Mouse (Mus musculus): ENCODE results near the gene Hdgfl3. TPM values are rescaled to one million over a fixed set of nuclear protein-coding genes. Genes with fewer than 3 reads are reported as not detected.

Gene Hdgfl3
- 12.0 and 12.4 TPM in 2 replicates for polyA plus RNA-seq (2015; fragmentation: Nextera tagmentation; extraction: Ambion mirVana)

DNA sequence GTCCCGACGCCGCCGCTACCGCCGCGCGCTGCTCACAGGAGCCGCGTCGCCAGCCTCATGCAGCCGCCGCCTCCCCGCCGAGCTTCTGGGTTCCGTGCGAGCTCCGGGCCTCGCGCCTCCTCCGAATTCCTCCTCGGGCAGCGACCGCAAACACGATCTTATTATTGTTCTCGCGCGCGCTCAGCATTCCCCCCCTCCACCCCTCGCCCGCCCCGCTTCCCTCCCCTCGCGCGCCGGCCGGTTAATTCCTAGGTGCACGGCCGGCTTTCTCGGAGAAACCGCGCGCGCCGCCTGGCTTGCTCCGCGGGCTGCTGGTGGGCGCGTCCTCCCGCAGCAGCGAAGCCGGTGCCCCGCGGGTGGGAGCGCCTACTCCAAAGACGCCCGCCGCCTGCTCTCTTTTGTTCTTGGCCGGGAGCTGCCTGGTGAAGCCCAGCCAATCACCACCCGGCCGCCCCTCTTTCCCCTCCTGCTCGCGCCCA is at the start of gene Hdgfl3:
Hdgfl3 (minus strand) TSS at position 207 of the 479 bp plus-strand sequence.
- H3K27ac ChIP-seq = peak within 1 kb of the TSS; percentile 86
- no peaks in the 10 kb centered on the region for H3K27me3 ChIP-seq (replicated peaks)
- peak within 1 kb of the TSS; percentile 75 for H3K9ac ChIP-seq
- WGBS = under 1% methylated on average over 49 of the region's 63 CpGs
- H3K9me3 ChIP-seq = no peaks in the 10 kb centered on the region
- no peaks in the 10 kb centered on the region for H3K4me1 ChIP-seq
- H3K36me3 ChIP-seq = no peaks in the 10 kb centered on the region
- ATAC-seq (ENCODE audit: insufficient read depth, low FRiP score, low read depth) = peak; percentile 85
- peak within 1 kb of the TSS; percentile 89 for H3K4me2 ChIP-seq
- H3K4me3 ChIP-seq (replicated peaks) = peak within 1 kb of the TSS; percentile 73

DNA sequence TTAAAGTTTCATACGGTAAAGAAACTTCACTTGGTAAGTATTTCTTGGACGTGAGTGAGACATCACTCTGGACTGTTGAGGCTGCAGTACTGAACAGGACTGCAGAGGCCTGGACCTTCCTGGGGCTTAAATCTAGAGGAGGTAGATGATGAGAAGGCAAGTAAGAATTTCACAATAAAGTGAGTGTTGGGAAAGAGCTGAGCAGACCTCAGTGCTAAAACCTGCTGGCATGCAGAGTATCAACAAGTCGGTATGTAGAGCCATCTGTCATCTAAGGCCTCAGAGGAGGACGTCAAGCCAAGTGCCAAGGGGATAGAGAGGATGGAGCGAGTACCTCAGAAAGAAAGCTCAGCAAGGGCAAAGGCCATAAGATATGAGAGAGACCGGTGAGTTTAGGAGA is 49.4 kb upstream of the Hdgfl3 start:
- no peak for ATAC-seq (ENCODE audit: insufficient read depth, low FRiP score, low read depth)
- no peaks in the 10 kb centered on the region for H3K9me3 ChIP-seq
- H3K9ac ChIP-seq = no peak overlapping the region
- H3K4me2 ChIP-seq = no peak overlapping the region
- H3K27ac ChIP-seq = no peak overlapping the region
- 58% methylated on average over 6 of the region's 6 CpGs for WGBS
- no peaks in the 10 kb centered on the region for H3K36me3 ChIP-seq
- no peaks in the 10 kb centered on the region for H3K4me1 ChIP-seq
- H3K27me3 ChIP-seq (replicated peaks) = peaks cover under 1% of the 10 kb centered on the region; the same call in 1 of the 2 replicates
- no peak overlapping the region for H3K4me3 ChIP-seq (replicated peaks)

DNA sequence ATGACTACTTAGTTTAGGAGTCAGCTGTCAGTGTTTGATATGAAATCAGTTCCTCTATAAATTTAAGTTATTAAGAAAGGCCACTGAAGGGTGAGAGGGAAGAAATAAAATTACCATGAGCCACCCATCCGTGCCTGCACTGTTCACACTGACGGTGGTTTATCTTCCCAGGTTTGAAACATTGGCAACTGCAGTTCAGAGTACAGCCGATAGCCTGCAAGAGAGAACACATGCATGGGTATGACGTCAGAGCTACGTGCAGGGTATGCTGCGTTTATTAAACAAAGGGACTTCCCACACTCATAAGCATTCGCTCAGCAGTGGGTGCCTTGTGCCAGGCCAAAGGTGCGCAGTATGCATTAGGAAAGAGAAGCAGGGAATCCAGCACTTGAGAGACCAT is 44.0 kb upstream of the Hdgfl3 start:
- ATAC-seq (ENCODE audit: insufficient read depth, low FRiP score, low read depth) = no peak
- 59% methylated on average over 8 of the region's 8 CpGs for WGBS
- Histone ChIP-seq H3K27me3 (replicated peaks) (no peaks in the 10 kb centered on the region), H3K4me1 (no peaks in the 10 kb centered on the region), H3K27ac (no peak overlapping the region), H3K36me3 (no peaks in the 10 kb centered on the region), H3K4me3 (replicated peaks) (no peak overlapping the region), H3K9me3 (no peaks in the 10 kb centered on the region), H3K4me2 (no peak overlapping the region), H3K9ac (no peak overlapping the region)

DNA sequence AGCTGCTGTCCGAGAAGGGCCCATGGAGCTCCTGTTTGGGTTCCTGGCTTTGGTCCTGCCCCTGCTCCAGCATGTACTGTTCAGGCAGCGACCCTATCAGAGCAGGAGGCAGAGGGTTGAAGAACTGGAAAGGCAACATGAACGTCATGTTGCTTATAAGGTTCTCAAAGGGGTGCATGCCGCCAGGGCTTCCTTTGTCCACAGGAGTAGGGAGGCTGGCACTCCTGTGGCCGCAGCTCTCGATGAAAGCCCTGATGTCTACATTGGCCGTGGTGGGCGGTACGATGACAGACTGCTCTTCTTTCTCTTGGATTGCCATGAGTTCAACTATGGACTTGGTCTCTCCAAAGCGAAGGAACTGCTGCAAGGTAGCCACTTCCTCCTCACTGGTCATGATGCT is 40.3 kb upstream of the Hdgfl3 start:
- 87% methylated on average over 10 of the region's 10 CpGs for WGBS
- H3K36me3 ChIP-seq = no peaks in the 10 kb centered on the region
- H3K27me3 ChIP-seq (replicated peaks) = no peaks in the 10 kb centered on the region
- no peak overlapping the region for H3K4me2 ChIP-seq
- ATAC-seq (ENCODE audit: insufficient read depth, low FRiP score, low read depth) = no peak
- no peak overlapping the region for H3K4me3 ChIP-seq (replicated peaks)
- no peak overlapping the region for H3K27ac ChIP-seq
- no peak overlapping the region for H3K9ac ChIP-seq
- no peaks in the 10 kb centered on the region for H3K4me1 ChIP-seq
- no peaks in the 10 kb centered on the region for H3K9me3 ChIP-seq

DNA sequence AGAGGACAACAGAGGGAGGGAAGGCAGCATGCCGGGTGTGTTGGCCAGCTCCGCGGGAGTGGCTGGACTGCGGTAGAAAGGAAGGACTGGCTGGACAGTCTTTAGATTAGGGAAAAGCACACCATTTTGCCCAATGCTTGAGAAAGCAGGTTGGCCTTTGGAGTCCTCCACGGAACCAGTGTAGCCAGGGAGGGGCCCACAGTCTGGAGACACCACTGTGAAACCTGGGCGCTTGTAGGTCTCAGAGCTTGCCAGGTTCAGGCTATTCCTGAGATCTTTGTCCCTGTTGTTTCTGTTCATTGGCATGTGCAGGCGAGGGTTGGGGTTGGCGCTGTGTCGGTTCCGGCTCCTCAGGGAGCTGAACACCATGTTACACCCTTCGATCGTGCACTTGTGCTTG is 39.7 kb upstream of the Hdgfl3 start:
- Histone ChIP-seq H3K27me3 (replicated peaks) (no peaks in the 10 kb centered on the region), H3K9ac (no peak overlapping the region), H3K4me3 (replicated peaks) (no peak overlapping the region), H3K4me2 (no peak overlapping the region), H3K36me3 (no peaks in the 10 kb centered on the region), H3K27ac (no peak overlapping the region), H3K9me3 (no peaks in the 10 kb centered on the region), H3K4me1 (no peaks in the 10 kb centered on the region)
- ATAC-seq (ENCODE audit: insufficient read depth, low FRiP score, low read depth) = no peak
- 93% methylated on average over 12 of the region's 12 CpGs for WGBS

DNA sequence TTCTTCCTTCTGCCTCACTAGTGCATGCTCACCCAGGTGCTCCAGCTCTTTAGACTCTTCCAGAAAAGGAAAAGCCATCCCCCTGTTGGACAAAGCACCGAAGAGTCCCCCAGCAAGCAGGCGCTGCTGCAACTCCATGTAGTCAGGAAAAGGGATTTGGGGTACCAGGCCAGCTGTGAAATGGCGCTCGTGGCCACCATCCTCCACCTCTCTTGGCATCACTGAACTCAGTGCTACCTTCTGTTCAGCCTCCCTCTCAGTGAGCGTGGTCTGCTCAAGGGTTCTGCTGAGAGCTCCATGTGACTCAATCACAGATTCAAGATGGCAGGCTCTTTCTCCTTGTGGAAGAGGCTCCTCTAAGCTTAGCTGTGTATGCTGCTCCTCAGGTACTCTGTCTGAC is 39.1 kb upstream of the Hdgfl3 start:
- Histone ChIP-seq H3K27ac (no peak overlapping the region), H3K9ac (no peak overlapping the region), H3K9me3 (no peaks in the 10 kb centered on the region), H3K4me1 (no peaks in the 10 kb centered on the region), H3K36me3 (no peaks in the 10 kb centered on the region), H3K4me3 (replicated peaks) (no peak overlapping the region), H3K27me3 (replicated peaks) (no peaks in the 10 kb centered on the region), H3K4me2 (no peak overlapping the region)
- 95% methylated on average over 5 of the region's 5 CpGs for WGBS
- no peak for ATAC-seq (ENCODE audit: insufficient read depth, low FRiP score, low read depth)

DNA sequence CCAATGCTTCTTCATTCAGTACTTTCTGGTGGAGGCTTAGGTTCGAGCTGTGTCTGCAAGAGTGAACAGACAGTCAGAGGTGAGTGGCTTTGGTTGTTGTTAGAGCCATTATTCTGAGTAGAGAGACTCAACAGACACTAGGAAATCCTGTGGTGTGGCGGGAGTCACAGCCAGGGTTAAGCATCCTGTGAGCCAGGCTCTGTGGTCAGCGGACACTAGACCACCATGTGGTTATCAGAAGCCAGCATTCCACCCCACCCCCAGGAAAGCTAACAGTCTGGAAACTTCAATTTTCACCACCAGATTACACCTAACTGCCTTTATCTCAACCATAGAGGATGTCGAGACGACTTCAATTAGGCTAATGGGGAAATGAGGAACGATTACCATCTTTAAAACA is 34.7 kb upstream of the Hdgfl3 start:
- Histone ChIP-seq H3K4me3 (replicated peaks) (no peak overlapping the region), H3K27me3 (replicated peaks) (no peaks in the 10 kb centered on the region), H3K4me2 (no peak overlapping the region), H3K4me1 (no peaks in the 10 kb centered on the region), H3K9me3 (no peaks in the 10 kb centered on the region), H3K9ac (no peak overlapping the region), H3K36me3 (no peaks in the 10 kb centered on the region), H3K27ac (no peak overlapping the region)
- no peak for ATAC-seq (ENCODE audit: insufficient read depth, low FRiP score, low read depth)
- 80% methylated on average over 6 of the region's 6 CpGs for WGBS

DNA sequence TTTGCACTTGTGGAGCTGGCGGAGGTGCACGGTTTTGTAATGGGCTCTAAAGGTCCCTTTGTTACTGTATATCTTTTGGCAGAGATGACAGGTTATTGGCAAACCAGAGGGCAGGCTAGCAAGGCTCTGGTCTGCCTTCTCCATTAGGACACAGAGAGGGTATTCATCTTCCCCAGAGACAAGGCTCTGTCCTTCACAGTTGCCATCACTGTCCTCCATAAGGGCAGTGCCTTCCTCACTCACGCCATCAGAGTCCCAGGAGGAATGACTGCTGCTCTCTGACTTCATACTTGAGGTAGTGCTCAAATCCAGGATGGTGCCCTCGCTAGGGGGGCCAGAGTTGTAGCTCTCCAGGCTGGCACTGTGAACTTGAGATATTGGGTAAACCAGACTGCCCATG is 34.2 kb upstream of the Hdgfl3 start:
- Histone ChIP-seq H3K27me3 (replicated peaks) (no peaks in the 10 kb centered on the region), H3K36me3 (no peaks in the 10 kb centered on the region), H3K9me3 (no peaks in the 10 kb centered on the region), H3K4me2 (no peak overlapping the region), H3K27ac (no peak overlapping the region), H3K9ac (no peak overlapping the region), H3K4me3 (replicated peaks) (no peak overlapping the region), H3K4me1 (no peaks in the 10 kb centered on the region)
- no peak for ATAC-seq (ENCODE audit: insufficient read depth, low FRiP score, low read depth)
- 74% methylated on average over 4 of the region's 4 CpGs for WGBS

DNA sequence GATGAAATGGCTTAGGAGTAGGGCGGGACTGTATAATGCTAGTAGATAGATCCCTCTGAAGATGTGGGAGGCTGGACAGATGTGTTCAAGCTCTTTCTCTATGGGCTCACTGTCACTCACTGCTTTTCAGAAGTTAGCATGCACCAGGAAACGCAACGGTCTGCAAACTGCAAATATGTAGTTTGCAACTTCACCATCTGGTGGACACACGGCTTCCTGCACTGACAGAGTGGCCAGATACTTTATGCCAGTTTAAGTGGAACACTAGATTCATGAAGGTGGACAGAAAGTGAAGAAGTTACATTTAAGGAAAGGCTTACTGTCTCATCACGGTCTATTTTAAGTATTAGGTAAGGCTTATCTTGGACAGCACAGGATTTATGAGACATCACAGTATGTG is 31.9 kb upstream of the Hdgfl3 start:
- no peak overlapping the region for H3K4me3 ChIP-seq (replicated peaks)
- H3K36me3 ChIP-seq = no peaks in the 10 kb centered on the region
- H3K27ac ChIP-seq = no peak overlapping the region
- no peaks in the 10 kb centered on the region for H3K27me3 ChIP-seq (replicated peaks)
- no peaks in the 10 kb centered on the region for H3K9me3 ChIP-seq
- no peak overlapping the region for H3K4me2 ChIP-seq
- 80% methylated on average over 5 of the region's 5 CpGs for WGBS
- no peak overlapping the region for H3K9ac ChIP-seq
- no peak for ATAC-seq (ENCODE audit: insufficient read depth, low FRiP score, low read depth)
- H3K4me1 ChIP-seq = no peaks in the 10 kb centered on the region

DNA sequence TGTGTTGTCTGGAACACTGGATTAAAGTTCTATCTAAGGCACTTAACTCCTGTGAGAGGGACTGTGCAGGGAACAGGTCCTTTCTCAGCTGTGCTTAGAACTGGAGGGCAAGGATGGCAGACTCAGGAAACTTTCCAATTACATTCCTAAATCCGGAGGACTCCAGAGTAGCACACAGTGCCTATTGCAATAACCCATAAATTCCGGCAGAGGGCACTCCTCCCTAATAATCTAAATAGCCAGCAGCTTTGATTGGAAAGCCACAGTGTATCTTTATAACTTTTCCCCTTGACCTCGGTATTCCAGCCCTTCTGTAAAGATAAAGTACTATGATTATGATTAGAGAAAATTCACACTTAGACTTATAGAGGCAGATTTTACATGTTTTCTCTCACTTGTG is 25.4 kb upstream of the Hdgfl3 start:
- Histone ChIP-seq H3K27me3 (replicated peaks) (no peaks in the 10 kb centered on the region; the same call in 1 of the 2 replicates), H3K9ac (no peak overlapping the region), H3K27ac (no peak overlapping the region), H3K4me2 (no peak overlapping the region), H3K9me3 (no peaks in the 10 kb centered on the region), H3K36me3 (no peaks in the 10 kb centered on the region), H3K4me1 (no peaks in the 10 kb centered on the region), H3K4me3 (replicated peaks) (no peak overlapping the region)
- under 1% methylated on average over 3 of the region's 3 CpGs for WGBS
- ATAC-seq (ENCODE audit: insufficient read depth, low FRiP score, low read depth) = no peak

DNA sequence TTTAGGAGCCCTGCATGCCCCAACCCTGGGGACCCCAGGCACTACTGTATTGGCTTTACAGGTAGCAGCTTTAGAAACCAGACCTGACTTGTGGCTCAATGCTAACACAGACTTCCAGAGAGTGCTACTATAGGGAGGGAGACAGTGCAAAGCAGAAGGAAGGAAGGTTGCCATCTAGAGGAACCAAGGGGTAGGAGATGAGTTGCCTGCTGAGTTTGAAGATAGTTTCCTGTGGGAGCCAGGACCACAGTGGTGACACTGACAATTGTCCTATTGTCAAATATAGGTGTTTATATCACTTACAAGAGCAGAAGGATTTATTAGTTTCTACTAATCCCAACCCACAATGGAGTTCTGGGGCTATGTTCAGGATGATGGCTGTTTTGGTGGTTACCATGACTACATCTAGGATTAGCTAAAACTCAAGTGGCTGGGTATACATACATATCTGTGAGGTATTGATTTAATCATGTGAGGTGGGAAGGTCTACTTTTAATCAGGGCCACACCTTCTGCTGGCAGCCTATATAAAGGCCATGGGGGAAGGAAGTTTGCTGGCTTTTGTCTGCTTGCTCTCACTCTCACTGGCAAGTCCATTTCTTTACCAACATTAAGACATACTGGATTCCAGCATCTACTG is 20.1 kb upstream of the Hdgfl3 start:
- no peaks in the 10 kb centered on the region; the same call in 1 of the 2 replicates for H3K27me3 ChIP-seq (replicated peaks)
- H3K4me1 ChIP-seq = no peaks in the 10 kb centered on the region
- H3K4me3 ChIP-seq (replicated peaks) = no peak overlapping the region
- ATAC-seq (ENCODE audit: insufficient read depth, low FRiP score, low read depth) = peak; percentile 47
- no peaks in the 10 kb centered on the region for H3K36me3 ChIP-seq
- H3K9me3 ChIP-seq = no peaks in the 10 kb centered on the region
- H3K4me2 ChIP-seq = no peak overlapping the region
- H3K27ac ChIP-seq = no peak overlapping the region
- H3K9ac ChIP-seq = no peak overlapping the region

DNA sequence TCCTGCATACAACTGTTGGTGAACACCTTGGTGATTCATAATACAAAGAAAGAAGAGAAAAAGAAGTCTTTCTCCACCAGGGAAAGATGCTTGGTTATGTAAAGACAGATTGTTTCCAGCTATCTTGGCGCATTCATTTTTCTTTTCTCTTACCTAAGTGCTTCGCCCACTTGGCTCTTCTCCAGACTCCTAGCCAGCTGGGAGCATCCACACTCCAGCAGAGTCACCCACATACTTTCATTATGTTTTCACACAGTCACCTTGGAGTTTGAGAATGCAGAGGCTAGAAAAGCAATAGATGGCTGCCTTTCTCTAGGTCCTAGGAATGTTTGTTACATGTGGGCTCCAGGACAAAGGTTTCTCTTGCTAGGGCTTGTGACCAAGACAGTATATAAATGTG is 16.2 kb upstream of the Hdgfl3 start:
- no peak overlapping the region for H3K4me2 ChIP-seq
- WGBS = 72% methylated on average over 2 of the region's 2 CpGs
- H3K4me3 ChIP-seq (replicated peaks) = no peak overlapping the region
- no peak overlapping the region for H3K9ac ChIP-seq
- ATAC-seq (ENCODE audit: insufficient read depth, low FRiP score, low read depth) = no peak
- no peaks in the 10 kb centered on the region for H3K9me3 ChIP-seq
- H3K27ac ChIP-seq = no peak overlapping the region
- H3K36me3 ChIP-seq = no peaks in the 10 kb centered on the region
- no peaks in the 10 kb centered on the region for H3K27me3 ChIP-seq (replicated peaks)
- no peaks in the 10 kb centered on the region for H3K4me1 ChIP-seq

DNA sequence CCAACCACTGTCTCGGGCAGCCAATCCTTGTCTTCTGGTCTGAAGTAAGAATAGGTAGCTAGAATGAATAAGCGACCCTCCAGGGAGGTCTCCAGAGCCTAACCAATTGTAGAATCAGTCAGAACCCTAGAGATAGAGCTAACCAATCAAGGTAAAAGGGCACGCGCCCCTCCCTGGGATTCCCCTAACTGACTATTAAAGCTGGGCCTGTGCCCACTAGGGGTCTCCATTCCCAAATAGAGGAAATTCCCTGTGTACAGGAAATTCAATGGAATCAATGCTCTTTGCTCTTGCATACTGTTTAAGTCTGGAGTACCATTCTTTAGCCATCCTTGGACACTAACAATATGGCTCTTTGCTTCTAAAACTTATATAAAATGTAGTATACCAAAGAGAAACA is 11.1 kb upstream of the Hdgfl3 start:
- WGBS = 34% methylated on average over 4 of the region's 4 CpGs
- no peaks in the 10 kb centered on the region for H3K9me3 ChIP-seq
- no peaks in the 10 kb centered on the region for H3K27me3 ChIP-seq (replicated peaks)
- no peaks in the 10 kb centered on the region for H3K4me1 ChIP-seq
- no peak overlapping the region for H3K9ac ChIP-seq
- no peak overlapping the region for H3K27ac ChIP-seq
- no peak overlapping the region for H3K4me3 ChIP-seq (replicated peaks)
- no peak for ATAC-seq (ENCODE audit: insufficient read depth, low FRiP score, low read depth)
- H3K4me2 ChIP-seq = no peak overlapping the region
- no peaks in the 10 kb centered on the region for H3K36me3 ChIP-seq
